Mouse (Mus musculus) CH12.LX (cell line): ENCODE results near the gene 2810006K23Rik.

Experiments
- BHLHE40 ChIP-seq: IDR thresholded peaks from 2 replicates; pipeline ENCODE4 v1.6.1; 2011; ENCODE audit warnings: mild to moderate bottlenecking, low read depth, low read length, improper control_type of control experiment
- CTCF ChIP-seq, 2 experiments: IDR thresholded peaks in 1 of 2; conservative IDR thresholded peaks in 1 of 2; 2 replicates each; pipeline ENCODE4 v1.5.1; 2011 to 2012; ENCODE audit warnings: low read depth in 2 of 2, low read length in 2 of 2, improper control_type of control experiment in 1 of 2, inconsistent platforms in 1 of 2, mild to moderate bottlenecking in 1 of 2, moderate library complexity in 1 of 2
- ELF1 ChIP-seq: IDR thresholded peaks from 2 replicates; pipeline ENCODE4 v1.6.1; 2014; ENCODE audit warnings: low read depth, mild to moderate bottlenecking, inconsistent platforms, low read length, improper control_type of control experiment
- MXI1 ChIP-seq: IDR thresholded peaks from 2 replicates; pipeline ENCODE4 v1.6.1; 2011; ENCODE audit warnings: mild to moderate bottlenecking, low read depth, low read length, improper control_type of control experiment
- NRF1 ChIP-seq: IDR thresholded peaks from 2 replicates; pipeline ENCODE4 v1.6.1; 2014; ENCODE audit warnings: low read depth, mild to moderate bottlenecking, inconsistent platforms, low read length, improper control_type of control experiment, moderate library complexity
- POLR2A ChIP-seq: IDR thresholded peaks from 2 replicates; pipeline ENCODE4 v1.6.1; 2011; ENCODE audit warnings: low read depth, mild to moderate bottlenecking, improper control_type of control experiment, low read length
- ZC3H11A ChIP-seq: IDR thresholded peaks from 2 replicates; pipeline ENCODE4 v1.6.1; 2012; ENCODE audit warnings: low read depth, mild to moderate bottlenecking, inconsistent platforms, low read length, improper control_type of control experiment
- ZNF384 ChIP-seq: IDR thresholded peaks from 2 replicates; pipeline ENCODE4 v1.6.1; 2012; ENCODE audit warnings: low read depth, low read length, improper control_type of control experiment, inconsistent platforms

GRCm38 (mm10) chr5:124356695-124357094 lies 28.8 kb downstream of the 2810006K23Rik start:
- TF ChIP-seq CTCF (conservative IDR thresholded peaks at IDR 0.05 in 1 of 2, IDR thresholded peaks at IDR 0.05 in 1 of 2; ENCODE audit: low read depth in 2 of 2, low read length in 2 of 2) = peak in 1 of 2 experiments; percentile 39; a peak in 2 of 4 replicates
- no peak for TF ChIP-seq BHLHE40
- no peak for TF ChIP-seq ELF1
- TF ChIP-seq MXI1 = no peak
- no peak for TF ChIP-seq NRF1
- no peak for TF ChIP-seq ZC3H11A
- TF ChIP-seq POLR2A = no peak
- no peak for TF ChIP-seq ZNF384
